Mouse (Mus musculus) 416B (cell line): ENCODE results near the gene Tbck.

Experiments
- DNase-seq: peaks from one replicate; pipeline ENCODE4 v3.0.0; 2011; ENCODE audit warnings: low read depth

Tbck gene

DNA sequence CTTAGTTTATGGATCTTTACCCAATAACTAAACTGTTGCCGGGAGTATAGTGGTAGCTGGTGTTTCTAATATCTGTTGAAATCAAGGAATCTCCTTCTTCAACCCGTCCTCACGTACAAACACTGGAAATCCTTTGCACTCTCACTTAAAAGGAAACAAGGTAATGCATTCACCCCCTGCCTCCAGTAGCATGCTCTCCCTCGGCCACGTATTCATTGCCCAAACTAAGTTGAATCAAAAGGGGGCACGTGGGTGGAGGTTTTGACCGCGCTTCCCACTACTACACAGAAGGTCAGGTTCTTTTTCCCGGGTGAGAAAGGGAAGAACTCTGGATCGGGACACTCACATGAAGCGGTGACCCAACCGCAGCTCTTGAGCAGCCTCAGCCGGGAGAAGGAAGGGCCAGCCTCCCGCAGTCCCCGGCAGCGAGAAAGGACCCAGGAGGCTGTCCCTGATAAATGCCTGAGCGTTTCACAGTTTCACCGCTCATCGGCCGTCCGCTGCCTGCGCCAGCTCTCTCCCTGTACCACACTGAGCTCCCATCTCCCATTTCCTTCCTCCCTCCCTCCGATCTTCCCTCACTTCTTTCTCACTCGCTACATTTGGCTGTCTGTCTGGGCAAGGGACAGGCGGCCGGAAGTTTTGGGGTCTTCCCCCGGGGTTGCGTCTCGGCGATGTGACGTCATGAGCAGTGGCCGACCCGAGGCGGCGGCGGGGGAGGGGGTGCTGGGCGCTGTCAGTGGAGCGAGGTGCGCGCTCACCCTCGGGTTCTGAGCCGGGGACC, at the start of gene Tbck:
Tbck (plus strand) TSS at position 698 of the 784 bp plus-strand sequence.
- DNase-seq: peak; percentile 93

DNA sequence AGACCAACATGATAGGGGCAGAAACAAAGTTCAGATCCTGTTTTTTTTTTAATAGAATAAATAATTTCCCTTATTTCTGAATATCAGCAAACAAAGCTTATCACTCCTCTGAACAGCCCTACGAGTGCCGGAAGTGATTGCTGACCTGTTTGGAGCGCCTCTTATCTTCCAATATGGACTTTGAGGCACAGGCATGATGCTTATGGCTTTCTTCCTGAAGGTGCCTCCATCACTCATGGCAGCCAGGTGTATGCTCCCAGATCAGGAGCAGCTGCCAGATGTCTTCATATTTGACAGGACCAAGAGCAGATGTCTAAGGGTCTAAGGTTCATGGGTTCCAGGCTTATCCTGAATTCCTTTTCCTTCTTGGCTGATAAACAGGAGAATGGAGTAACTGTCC, 46.9 kb upstream of the Tbck start:
- no peak for DNase-seq

DNA sequence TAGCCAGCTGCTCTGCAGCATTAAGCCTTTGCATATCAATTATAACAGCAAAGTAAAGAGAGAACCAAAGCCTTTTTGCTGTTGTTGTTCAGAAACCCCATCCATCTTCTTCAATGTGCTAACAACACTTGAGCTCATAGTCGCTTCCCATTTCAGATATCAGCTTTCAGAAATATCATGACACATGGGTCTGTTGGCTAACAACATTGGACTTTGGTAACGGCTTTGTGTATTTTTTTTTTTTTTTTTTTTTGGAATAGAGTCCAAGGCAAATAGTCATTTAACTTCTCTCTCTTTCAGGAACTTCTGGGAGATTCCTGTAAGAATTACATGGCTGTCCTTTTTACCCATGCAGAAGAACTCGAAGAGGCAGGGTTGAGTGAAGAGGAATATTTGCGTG, 39.9 kb upstream of the Tbck start:
- no peak for DNase-seq

GRCm38 (mm10) chr3:132646814-132647213, 37.1 kb upstream of the Tbck start:
- DNase-seq: no peak

DNA sequence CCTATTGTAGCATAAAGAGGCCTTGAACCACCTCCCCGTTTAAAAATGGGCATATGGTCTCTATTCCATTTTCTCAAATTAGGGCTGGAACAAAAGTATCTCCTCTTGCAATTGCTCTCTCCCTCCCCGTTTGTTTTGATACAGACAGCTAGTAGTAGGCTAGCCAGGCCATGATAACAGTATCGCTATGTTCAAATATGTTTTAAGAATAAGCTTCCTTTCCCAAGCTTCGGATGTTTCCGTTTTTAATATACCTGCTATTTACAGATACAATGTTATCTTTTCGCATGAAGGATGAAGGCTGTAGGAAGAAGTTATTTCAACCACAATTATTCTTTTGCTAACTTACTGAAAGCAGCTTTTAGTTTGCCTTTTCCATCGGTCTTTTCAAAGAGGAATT, 34.6 kb upstream of the Tbck start:
- no peak for DNase-seq

- no peak for DNase-seq
Observed at GRCm38 (mm10) chr3:132650191-132650590, 33.8 kb upstream of the Tbck start.

DNA sequence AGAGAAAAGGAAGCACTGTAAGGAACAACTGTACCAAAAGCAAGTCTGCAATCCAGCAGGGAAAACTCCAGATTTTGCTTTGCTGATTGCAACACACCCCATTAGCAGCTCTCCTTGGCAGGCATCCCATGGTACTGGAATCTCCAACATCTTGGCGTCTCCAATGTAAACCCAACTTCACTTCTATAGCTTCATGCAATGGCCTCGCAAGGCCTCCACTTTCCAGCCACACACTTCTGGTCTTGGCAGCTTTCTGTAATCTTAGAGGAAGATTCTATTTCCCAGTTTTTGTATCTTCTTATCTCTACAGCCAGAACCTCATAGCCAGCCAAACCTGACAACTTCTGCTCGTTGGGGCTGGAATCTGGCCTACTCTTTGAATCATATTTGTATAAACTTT, 32.2 kb upstream of the Tbck start:
- no peak for DNase-seq

DNA sequence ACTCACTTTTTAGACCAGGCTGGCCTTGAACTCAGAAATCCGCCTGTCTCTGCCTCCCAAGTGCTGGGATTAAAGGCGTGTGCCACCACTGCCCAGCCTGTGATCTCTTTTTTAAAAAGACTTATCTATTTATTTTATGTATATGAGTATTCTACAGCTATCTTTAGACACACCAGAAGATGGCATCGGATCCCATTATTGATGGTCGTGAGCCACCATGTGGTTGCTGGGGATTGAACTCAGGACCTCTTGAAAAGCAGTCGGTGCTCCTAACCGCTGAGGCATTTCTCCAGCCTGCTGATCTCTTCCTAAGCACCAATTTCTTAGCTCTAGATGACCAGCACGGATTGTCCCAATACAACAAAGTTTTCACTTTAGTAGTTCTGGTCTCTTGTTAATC, 30.0 kb upstream of the Tbck start:
- DNase-seq: no peak

- no peak for DNase-seq
Observed at GRCm38 (mm10) chr3:132655955-132656354, 28.0 kb upstream of the Tbck start.

DNA sequence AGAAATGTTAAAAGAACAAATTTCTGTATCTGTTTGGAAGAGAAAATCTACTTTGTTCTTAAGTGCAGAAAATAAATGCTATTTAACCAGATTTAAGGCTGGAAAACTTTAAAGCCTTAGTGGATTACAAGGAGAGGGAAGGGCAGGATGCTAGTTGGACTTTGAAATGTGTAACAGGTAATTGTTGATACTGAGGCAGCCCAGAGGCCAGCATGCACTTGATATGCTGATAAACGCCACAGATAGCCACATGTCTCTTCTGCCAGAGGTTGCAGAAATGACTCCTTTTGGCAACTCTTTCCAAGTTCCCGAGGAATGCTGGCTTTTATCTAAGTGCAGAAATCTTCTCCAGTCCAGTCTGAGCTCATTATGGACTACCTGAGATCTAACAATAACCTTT, 6.5 kb upstream of the Tbck start:
- DNase-seq: no peak

DNA sequence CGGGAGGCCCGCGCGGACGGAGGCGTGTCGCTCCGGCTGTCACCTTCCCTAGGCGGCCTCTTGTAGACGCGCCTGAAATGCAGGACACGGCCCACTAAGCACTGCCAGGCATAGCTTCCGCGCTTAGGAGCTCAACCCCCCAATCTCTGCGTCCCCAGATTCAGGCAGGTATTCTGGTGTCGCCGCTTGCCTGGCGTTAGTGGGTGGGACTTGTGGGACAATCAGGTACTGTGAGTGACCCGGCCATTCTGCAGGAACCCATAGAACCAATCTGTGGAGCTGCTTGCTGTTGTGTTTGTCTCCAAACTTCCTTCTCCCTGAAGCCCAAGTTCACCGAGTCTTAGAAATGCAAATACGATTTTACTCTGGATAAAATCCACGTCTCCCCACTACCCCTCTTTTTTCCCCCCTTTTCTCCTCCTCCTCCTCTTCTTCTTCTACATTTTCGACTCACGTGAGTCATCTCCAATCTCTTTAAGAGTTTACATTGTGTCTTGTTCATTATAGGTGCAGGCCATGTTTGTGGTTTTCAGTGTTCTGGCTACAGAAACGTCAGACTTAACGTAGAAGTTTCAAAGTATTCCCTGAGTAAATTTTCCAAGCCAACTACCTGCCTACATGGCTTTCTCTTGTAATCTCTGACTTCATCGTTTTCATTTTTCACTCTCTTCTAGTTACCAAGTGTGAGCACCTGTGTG, 436 bp downstream of the Tbck start, which contains the start of gene Aimp1:
Aimp1 (minus strand) TSS at position 140 of the 698 bp plus-strand sequence.
- peak; percentile 46 for DNase-seq

DNA sequence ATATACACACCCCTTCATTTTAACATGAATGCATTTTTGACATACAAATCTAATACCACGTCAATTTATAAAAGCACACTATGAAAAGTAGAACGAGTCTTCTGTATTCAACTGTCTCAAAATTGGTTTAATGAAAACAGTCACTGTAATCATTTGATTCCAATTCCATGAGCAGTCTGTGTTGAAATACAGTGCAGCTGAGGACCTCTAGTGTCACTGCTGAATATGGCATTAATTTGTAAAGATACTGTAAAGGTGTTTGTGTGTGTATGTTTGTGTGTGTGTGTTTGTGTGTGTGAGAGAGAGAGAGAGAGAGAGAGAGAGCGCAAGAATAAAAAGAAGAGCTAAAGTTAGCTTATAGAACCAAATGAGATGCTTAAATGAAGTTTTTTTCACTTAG, 17.4 kb downstream of the Tbck start:
- peak; percentile 64 for DNase-seq

- DNase-seq: no peak
Observed at GRCm38 (mm10) chr3:132704216-132704615, 20.3 kb downstream of the Tbck start.

GRCm38 (mm10) chr3:132706977-132707376, 23.0 kb downstream of the Tbck start:
- DNase-seq: no peak

DNA sequence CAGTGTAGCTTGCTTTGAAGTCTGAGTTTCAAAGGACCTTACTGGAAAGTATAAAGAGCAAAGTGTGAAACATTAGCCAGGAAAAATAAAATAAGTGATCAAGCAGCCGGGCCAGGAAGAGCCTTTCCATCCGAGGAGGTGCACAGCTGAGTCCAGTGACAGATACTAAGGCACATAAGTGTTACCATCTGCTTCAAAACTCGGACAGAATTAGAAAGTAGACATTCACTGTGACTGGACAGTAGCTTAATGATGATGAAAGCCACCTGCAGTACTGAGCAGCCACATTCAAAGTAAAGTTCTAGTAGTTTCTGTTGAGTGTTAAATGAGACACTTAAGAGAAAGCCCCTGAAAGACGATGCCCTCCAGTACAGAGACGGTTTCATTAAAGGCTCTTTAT, 30.0 kb downstream of the Tbck start:
- no peak for DNase-seq

DNA sequence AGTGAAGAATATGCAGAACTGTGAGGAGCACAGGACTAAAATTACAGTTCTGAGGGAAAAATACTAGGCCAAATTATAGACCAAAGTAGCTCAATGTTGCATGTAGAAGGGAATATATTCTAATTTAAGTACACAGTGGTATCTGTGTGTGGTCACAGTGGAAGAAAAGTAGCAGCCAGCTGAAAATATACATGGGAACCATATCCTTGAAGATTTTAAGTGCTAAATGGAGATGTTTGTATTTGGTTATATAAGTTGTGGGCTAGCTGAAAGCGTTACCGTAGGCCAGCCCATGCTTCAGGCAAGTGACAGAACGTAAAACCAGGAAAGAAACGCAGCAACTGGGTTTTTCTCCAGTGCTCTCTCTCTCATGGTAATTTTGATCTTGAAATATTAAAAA, 33.4 kb downstream of the Tbck start:
- DNase-seq: no peak

DNA sequence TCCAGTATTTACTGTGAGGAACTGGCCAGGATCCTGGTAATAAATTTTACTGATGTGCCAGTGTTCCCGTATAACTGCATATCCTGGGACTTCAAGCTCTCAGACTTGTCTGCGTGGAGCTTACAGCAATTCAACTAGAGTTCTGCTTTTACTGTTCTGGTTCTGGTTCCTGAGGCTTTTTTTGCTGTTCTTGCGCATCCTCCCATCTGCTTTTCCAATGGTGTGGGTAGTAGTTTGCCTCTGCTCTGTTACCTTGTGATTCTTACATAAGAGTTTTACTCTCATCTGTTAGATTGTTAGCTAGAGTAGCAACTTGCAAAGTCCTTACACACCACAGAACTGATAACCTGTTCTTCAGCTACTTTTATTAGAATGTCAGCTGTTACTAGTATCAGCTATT, 40.4 kb downstream of the Tbck start:
- no peak for DNase-seq

DNA sequence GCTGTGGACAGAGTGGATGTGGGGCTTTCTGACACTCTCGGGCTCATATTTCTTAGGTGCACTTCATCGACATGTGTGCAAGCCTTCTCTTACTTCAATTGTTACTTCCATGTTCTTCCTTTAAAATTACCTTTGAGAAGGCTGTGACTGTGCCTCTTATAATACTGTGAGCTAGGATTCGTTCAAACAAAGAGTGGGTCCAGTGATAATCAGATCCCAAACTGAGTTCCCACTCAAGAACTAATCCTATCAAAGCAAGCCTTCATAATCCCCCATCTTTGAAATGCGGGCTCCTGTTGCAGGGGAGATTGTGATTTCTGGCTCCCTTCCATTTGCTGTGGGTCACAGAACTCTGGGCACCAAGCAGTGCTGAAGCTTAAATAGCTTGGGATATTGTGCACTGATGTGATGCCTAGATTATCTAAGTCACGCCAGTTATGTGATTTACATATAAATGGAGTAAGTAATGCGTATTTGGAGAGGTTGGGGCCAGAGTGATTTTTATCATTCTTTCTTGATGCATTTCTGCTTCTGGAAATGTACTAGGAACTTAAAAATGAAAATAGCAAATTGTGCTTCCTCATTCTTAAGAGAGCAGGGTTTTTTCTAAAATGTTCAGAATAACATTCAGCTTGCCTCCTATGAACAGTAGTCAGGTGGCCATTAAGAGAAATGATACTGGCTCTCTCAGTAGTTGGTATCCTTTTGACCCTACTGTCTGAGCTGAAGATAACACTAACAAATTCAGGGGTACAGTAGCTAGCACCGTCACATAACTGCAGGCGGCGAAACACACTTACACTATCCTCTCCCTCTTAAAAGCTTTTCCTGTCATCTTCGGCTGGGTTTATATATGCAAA, 60.6 kb downstream of the Tbck start:
- no peak for DNase-seq

- peak; percentile 84 for DNase-seq
Observed at GRCm38 (mm10) chr3:132747036-132747435, 63.1 kb downstream of the Tbck start.

DNA sequence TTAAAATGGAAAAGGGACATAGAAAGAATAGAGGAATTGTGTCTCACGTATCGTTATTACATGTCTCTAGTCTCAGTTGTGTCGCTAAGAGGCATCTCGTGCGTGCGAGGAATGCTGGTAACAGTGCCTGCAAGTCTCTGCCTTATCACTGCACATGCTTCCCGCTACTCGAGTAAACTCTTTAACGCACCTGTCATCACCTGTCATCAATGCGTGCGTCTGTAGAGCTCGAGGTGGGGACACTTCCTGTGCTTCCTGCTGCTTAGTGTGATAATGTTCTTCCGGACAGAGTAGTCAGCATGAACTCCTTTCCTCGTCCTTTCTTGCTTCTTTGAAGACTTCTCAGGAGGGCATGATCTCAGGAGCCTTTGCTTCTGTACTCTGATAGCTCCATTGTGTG, 63.8 kb downstream of the Tbck start:
- peak; percentile 45 for DNase-seq

- peak; percentile 64 for DNase-seq
Observed at GRCm38 (mm10) chr3:132748750-132749149, 64.8 kb downstream of the Tbck start.

DNA sequence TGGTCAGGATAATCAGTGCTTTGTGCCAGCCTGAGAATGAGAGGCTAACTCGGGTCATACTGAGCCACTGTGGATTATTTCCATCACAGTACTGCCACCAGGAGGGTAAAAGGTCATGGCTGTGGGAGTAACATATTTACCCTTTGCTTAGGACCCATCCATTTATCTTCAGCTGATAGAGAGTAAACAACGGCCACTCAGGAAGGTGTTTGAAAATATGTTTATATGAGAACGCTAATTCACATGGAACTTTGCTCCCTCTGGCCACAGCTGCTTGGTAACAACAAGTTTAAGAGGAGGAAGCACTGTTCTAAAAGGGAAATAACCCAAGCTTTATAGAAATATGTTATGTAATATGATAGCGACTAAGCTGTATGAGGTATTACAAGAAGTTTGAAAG, 68.8 kb downstream of the Tbck start:
- no peak for DNase-seq

DNA sequence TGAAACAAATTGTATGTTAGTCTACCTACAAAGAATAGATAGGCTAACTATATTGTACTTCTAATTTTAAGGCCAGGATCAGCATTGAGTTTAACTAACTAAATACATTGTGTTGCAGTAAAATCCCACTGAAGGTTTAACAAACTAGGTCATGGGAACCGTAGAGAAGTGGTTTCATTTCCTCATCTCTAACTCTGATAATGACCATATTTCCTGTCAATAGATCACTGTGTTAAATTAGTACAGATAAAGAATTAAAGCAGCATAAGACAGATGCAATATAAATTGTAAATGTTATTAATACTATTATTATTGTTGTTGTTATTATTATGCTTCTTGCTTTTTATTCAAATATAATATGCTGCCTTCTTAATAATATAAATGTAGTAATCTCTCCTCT, 72.3 kb downstream of the Tbck start:
- no peak for DNase-seq
